Mouse (Mus musculus): ENCODE data around the gene Lactb. TPM values are rescaled to one million over a fixed set of nuclear protein-coding genes. Genes with fewer than 3 reads are reported as not detected.

Lactb gene
- polyA plus RNA-seq, 1 experiment = 7.4 TPM

DNA sequence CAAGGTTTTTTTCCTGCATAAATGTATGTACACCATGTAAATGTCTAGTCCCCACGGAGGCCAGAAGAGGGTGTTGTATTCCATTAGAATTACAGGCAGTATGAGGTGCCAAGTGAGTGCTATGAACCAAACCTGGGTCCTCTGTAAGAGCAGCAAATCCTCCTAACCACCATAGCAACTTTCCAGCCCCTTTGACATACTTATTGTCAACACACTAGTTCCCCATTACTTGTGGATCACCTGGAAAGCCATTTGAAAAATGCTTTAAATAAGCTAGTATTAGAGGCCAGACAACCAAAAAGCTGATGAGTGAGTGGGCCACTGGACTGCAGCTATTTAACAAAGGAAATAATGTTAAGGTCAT lies 57.4 kb downstream of the Lactb start:
- TF ChIP-seq GATA1 (IDR thresholded peaks at IDR 0.05; ENCODE audit: low read length) = no peak

DNA sequence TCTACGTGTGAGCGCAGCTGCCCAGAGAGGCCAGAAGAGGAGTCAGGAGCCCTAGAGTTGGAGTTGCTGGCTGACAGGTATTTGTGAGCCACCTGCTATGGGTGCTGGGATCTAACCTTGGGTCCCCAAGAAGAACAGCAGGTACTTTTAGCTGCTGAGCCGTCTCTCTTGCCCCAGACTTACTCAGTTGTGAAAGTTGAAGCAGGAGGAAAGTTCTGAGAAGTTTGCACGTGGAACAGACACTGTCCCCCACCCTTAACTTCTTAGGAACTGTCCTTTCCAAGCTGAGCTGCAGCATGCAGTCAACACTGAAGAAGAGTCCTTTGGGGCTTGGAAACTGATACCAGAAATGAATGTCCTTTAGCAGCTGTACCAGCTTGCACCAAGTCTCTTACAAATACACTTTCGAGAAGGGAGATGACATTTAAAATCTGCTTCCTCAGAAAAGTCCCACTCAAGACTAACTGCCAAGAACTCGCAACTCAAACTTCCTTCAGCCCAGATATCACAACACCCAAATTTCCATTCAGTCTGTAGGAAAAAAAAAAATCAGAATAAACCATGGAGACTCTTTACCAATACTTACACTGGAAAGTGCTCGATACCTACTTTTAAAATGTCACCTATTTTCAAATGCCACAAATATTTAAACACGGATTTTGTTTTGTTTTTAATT lies 57.9 kb downstream of the Lactb start:
- TF ChIP-seq GATA1 (IDR thresholded peaks at IDR 0.05; ENCODE audit: low read length) = no peak

DNA sequence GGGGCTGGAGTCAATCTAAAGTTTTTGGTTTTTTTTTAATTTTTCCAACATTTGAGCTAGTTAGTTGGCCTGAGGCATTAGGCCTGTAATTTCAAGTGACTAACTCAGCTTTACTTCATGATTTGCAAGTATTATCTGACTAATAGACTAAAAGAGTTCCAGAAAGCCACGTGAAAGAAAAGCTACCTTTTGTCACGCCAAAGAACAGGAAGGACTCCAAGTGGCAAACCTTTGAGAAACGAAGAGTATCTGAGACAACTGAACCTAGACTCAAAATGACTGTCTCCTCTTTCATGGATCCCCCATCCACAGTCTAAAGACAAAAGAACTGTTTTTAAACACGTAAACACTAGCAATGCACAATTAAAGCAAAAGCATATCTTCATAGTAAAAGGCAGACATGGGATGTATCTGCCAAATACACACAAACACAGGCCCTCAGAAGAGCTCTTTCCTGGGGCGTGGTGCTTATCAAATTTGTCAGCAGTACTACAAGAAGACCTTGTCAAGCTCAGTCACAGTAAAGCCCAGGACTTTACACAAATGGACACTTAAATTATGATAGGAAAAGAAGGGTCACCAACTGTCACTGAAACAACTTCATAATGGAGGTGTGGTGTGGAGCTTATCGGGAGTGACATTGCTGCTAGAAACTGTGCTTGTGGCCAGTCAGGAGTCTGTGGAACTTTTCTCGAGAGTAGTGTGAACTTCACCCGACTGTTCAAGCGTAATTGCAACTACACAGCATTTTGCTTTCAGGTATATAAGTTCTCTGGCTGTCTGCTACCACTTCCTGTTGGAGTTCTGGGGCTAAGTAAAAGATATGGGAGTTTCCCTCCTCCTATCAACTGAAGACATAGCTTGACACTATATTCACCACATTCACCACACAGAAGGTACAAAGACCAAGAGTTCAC lies 59.2 kb downstream of the Lactb start:
- no peak for TF ChIP-seq GATA1 (IDR thresholded peaks at IDR 0.05; ENCODE audit: low read length)

GRCm38 (mm10) chr9:66915401-66915800 lies 59.9 kb downstream of the Lactb start:
- TF ChIP-seq GATA1 (IDR thresholded peaks at IDR 0.05; ENCODE audit: low read length) = no peak

DNA sequence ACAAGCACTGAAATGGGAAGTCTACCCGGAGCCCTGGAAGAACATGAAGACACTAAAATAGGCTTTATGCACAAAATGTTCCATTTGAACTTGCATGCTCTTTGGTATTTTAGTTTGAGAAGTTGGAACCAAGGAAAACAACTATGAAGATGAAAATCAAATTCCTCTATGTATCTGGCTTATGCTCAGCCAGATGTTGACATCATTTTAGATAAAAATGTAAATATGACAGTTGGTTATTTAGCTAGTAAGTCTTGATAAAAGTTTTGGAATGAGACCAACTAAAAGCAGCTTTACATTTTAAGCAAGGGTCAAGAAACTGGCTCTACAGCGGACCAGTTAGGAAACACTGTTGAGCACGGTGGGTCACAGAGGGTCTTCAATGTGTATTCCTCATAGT lies 60.7 kb downstream of the Lactb start:
- no peak for TF ChIP-seq GATA1 (IDR thresholded peaks at IDR 0.05; ENCODE audit: low read length)

DNA sequence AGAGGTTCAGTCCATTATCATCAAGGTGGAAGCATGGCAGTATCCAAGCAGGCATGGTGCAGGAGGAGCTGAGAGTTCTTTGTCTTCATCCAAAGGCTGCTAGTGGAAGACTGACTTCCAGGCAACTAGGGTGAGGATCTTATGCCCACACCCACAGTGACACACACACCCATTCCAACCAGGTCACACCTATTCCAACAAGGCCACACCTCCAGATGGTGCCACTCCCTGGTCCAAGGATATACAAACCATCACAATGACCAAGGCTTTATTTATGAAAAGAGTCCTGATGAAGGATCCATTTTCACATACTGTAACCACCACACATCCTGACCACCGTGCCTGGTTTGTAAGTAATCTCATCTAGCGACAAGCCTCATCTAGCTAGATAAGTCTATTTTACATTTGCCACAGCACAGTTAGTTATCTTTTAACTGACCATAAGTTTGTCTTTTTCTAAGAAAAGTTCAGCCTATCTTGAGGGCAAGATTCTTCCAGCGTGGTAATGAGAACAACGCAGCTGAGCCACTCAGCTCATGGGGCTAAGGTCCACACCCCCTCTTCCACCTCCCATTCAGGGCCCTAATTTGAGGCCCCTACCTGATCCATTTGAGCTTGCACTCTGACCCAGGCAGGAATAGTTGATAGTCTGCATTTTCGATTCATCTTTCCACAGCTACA lies 61.9 kb downstream of the Lactb start:
- TF ChIP-seq GATA1 (IDR thresholded peaks at IDR 0.05; ENCODE audit: low read length) = peak; percentile 54

- TF ChIP-seq GATA1 (IDR thresholded peaks at IDR 0.05; ENCODE audit: low read length) = no peak
These were observed 63.0 kb downstream of the Lactb start for GRCm38 (mm10) chr9:66912304-66912703.

DNA sequence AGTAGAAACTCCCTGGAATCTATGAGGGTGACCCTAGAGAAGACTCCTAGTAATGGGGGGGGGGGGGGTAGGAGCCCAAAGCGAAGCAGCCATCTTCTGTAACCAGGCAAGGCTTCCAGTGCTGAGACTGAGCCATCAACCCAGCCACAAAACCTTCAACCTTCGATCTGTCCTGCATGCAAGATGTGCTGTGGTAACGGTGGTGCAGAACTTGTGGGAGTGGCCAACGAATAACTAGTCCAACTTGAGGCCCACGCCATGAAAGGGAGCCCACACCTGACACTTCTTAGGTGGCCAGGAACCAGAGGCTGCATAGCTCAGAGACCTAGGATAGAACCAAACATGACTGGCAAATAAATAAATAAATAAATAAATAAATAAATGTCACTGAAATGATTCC lies 64.6 kb downstream of the Lactb start:
- no peak for TF ChIP-seq GATA1 (IDR thresholded peaks at IDR 0.05; ENCODE audit: low read length)

DNA sequence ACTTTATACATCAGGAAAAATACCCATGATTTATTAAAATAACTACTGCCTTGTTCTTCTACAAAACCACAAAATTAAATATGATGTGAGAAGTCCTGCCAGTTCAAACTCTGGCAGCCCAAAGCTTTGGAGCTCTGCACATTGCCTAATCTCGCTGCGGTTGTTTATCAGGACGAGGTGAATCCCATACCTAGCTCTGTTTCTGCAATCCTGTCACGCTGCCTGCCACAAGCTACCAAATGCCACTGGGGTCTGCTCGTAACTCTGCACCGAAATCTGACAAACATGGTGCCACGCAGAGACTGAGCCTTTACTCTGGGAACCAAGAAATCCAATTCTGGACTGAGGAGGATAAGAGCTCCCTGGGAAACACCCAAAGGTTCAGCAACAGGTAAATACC lies 65.4 kb downstream of the Lactb start:
- no peak for TF ChIP-seq GATA1 (IDR thresholded peaks at IDR 0.05; ENCODE audit: low read length)

- TF ChIP-seq GATA1 (IDR thresholded peaks at IDR 0.05; ENCODE audit: low read length) = no peak
These were observed 67.4 kb downstream of the Lactb start for GRCm38 (mm10) chr9:66907746-66908397.

DNA sequence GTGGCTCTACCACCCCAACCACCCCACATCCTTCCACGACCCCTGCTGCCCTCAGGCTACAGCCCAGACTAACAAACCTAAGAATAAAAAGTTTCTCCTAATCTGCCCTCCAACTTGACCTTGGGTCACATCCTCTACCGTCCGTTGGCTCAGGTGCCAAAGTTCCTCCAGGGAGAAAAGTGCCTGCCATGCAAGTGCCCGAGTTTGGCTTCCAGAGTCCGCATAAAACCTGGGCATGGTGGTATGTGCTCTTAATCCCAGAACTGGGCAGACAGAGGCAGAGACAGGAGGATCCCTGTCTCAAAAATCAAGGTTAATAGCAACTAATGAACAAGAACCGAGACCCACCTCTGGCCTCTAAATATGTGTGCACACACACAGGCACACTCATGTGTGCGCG lies 68.2 kb downstream of the Lactb start:
- TF ChIP-seq GATA1 (IDR thresholded peaks at IDR 0.05; ENCODE audit: low read length) = no peak

- no peak for TF ChIP-seq GATA1 (IDR thresholded peaks at IDR 0.05; ENCODE audit: low read length)
These were observed 69.3 kb downstream of the Lactb start for GRCm38 (mm10) chr9:66905990-66906389.

Other genes starting within 250 kb of the Lactb start
- 0.04 and 0.05 TPM in 2 replicates for gene Aph1b, start 180.0 kb downstream of the Lactb start, polyA plus RNA-seq (2012)
- not detected in 2 replicates for gene Gm10647, start 178.4 kb downstream of the Lactb start, polyA plus RNA-seq (2012)
- gene Aph1c, start 140.8 kb downstream of the Lactb start, polyA plus RNA-seq (2012) = 0.01 TPM in 1 of 2 replicates, not detected in the other
- gene Rab8b, start 55.8 kb downstream of the Lactb start, polyA plus RNA-seq (2012) = 3.2 and 4.2 TPM in 2 replicates
- gene Rps27l, start 29.4 kb downstream of the Lactb start, polyA plus RNA-seq (2012) = 160 and 172 TPM in 2 replicates
- 80.5 and 98.7 TPM in 2 replicates for gene Tpm1, start 73.9 kb upstream of the Lactb start, polyA plus RNA-seq (2012)

Data from G1E-ER4 (cell line).